ENCODE assay signal across 8 mouse cellular contexts in the genomic region with DNA sequence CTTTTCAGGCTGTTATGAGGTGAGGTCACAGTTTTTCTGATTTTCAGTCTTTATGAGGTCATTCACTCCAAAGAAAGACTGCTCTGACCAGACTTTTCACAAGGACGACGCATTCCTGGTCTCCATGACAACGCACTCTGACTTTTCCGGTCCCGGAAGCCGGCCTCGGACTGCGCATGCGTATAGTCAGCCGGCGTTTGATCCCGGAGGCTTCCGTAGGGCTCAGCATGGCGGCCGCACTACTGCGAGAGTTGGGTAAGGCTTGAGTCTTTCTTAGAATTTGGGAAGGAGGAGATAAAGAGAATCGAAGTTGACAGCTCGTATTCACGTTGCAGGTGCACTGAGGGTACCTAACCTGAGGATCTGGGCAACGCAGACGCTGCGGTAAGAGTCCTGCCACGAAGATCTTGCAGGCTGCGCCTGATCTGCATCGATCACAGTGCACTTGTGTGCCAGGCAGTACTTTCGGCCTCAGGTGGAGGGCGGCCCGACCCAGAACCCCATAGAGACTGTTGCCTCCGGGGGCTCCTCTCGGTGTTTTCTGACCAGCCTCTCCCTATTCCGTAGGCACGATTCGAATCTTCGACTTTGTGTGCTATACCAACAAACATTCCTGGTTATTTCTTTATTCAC. TPM values are rescaled to one million over a fixed set of nuclear protein-coding genes. Genes with fewer than 3 reads are reported as not detected.
DNase-seq lines count a peak whose midpoint lies in the region; ATAC-seq lines count a peak whose summit lies in the region.

TSS of gene Mrpl22 (plus strand) at position 203 of the 633 bp plus-strand sequence.

- peak within 1 kb of the TSS; percentile 91 for H3K4me3 ChIP-seq in brown adipose tissue, adult 24 weeks (ENCODE audit: insufficient read depth, low read depth, low read length)
- peak within 1 kb of the TSS; percentile 72 for H3K4me3 ChIP-seq in heart, embryonic 13.5 days
- H3K4me3 ChIP-seq in liver, embryonic 12.5 days = peak within 1 kb of the TSS; percentile 88
- peak within 1 kb of the TSS; percentile 79 for H3K4me3 ChIP-seq in stomach, embryonic 15.5 days (replicated peaks)

- no peaks in the 10 kb centered on the region; the same call in 1 of the 2 replicates for H3K4me1 ChIP-seq in brown adipose tissue, adult 24 weeks (ENCODE audit: control insufficient read depth, insufficient read depth, insufficient read length, low read length)
- peaks cover 22% of the 10 kb centered on the region for H3K4me1 ChIP-seq in heart, embryonic 13.5 days
- peaks cover 60% of the 10 kb centered on the region for H3K4me1 ChIP-seq in liver, embryonic 12.5 days
- 0 out of 2 replicates have a peak, but pooled peaks cover 5% of the 10 kb centered on the region for H3K4me1 ChIP-seq in stomach, embryonic 15.5 days

- H3K27ac ChIP-seq in brown adipose tissue, adult 24 weeks (replicated peaks; ENCODE audit: low read depth, low read length) = 0 out of 2 replicates have a peak within 1 kb of the TSS, but pooled peaks have one; percentile 45
- peak within 1 kb of the TSS; percentile 43 for H3K27ac ChIP-seq in heart, embryonic 13.5 days (replicated peaks)
- H3K27ac ChIP-seq in liver, embryonic 12.5 days = peak within 1 kb of the TSS; percentile 82
- peak within 1 kb of the TSS; percentile 18; the same call in 1 of the 2 replicates for H3K27ac ChIP-seq in stomach, embryonic 15.5 days

- H3K9me3 ChIP-seq in heart, embryonic 13.5 days = no peaks in the 10 kb centered on the region
- H3K9me3 ChIP-seq in liver, embryonic 12.5 days (replicated peaks) = no peaks in the 10 kb centered on the region; the same call in 1 of the 2 replicates
- no peaks in the 10 kb centered on the region for H3K9me3 ChIP-seq in stomach, embryonic 15.5 days

- H3K9ac ChIP-seq in heart, embryonic 13.5 days = peak within 1 kb of the TSS; percentile 89
- peak within 1 kb of the TSS; percentile 83 for H3K9ac ChIP-seq in liver, embryonic 12.5 days
- H3K9ac ChIP-seq in stomach, embryonic 15.5 days = peak within 1 kb of the TSS; percentile 73; the same call in 1 of the 2 replicates

- peak; percentile 96 for DNase-seq in CD4-positive, CD25-positive, alpha-beta regulatory T cell, adult 2 months (ENCODE audit: low read depth, low spot score)
- peak; percentile 23 for DNase-seq in fat pad, adult 2 months (ENCODE audit: extremely low read depth, low read depth, low spot score)
- DNase-seq in kidney, postnatal 10 days = peak; percentile 99
- DNase-seq in natural killer cell, adult 2 months (ENCODE audit: low spot score in 2 of 2) = peak; percentile 91 to 92

- peaks cover 40% of the 10 kb centered on the region for H3K36me3 ChIP-seq in heart, embryonic 13.5 days
- peaks cover 42% of the 10 kb centered on the region for H3K36me3 ChIP-seq in liver, embryonic 12.5 days
- H3K36me3 ChIP-seq in stomach, embryonic 15.5 days = peaks cover 24% of the 10 kb centered on the region

- WGBS in heart, embryonic 13.5 days = under 1% methylated on average over 34 of the region's 34 CpGs
- WGBS in liver, embryonic 12.5 days (ENCODE audit: insufficient replicate concordance) = under 1% methylated on average over 34 of the region's 34 CpGs
- WGBS in stomach, embryonic 15.5 days = under 1% methylated on average over 34 of the region's 34 CpGs

- peak; percentile 79; the same call in 1 of the 2 replicates for ATAC-seq in heart, embryonic 13.5 days (ENCODE audit: extremely low read depth, insufficient number of reproducible peaks, low FRiP score, low TSS enrichment)
- peak; percentile 79 for ATAC-seq in liver, embryonic 12.5 days
- ATAC-seq in stomach, embryonic 15.5 days (ENCODE audit: insufficient read depth, low FRiP score, low read depth) = peak; percentile 82

- no peaks in the 10 kb centered on the region for H3K27me3 ChIP-seq in heart, embryonic 13.5 days (replicated peaks)
- no peaks in the 10 kb centered on the region for H3K27me3 ChIP-seq in liver, embryonic 12.5 days (replicated peaks)
- H3K27me3 ChIP-seq in stomach, embryonic 15.5 days (replicated peaks) = no peaks in the 10 kb centered on the region

- peak within 1 kb of the TSS; percentile 79 for H3K4me2 ChIP-seq in heart, embryonic 13.5 days
- peak within 1 kb of the TSS; percentile 87 for H3K4me2 ChIP-seq in liver, embryonic 12.5 days
- peak within 1 kb of the TSS; percentile 75 for H3K4me2 ChIP-seq in stomach, embryonic 15.5 days

RNA-seq across cellular contexts. Expression of gene Mrpl22, which starts in this region (rescaled TPM):
- 69.5 and 84.9 TPM in 2 replicates for polyA plus RNA-seq in brown adipose tissue, adult 24 weeks (2012; ENCODE audit: insufficient read depth, insufficient read length, missing spikeins)
- 103 and 114 TPM in 2 replicates for polyA plus RNA-seq in heart, embryonic 13.5 days (2015; fragmentation: Nextera tagmentation; extraction: Ambion mirVana)
- 129 and 137 TPM in 2 replicates for polyA plus RNA-seq in liver, embryonic 12.5 days (2016; fragmentation: Nextera tagmentation; extraction: Ambion mirVana)
- 123 and 134 TPM in 2 replicates for polyA plus RNA-seq in stomach, embryonic 15.5 days (2015; fragmentation: Nextera tagmentation; extraction: Ambion mirVana)

Comparison
In these comparisons a context has a peak if more than half of its experiments do, and no peak if none do; other contexts are left out.
1. Peak in every context shown above with its lines: DNase-seq, ATAC-seq, H3K4me3 ChIP-seq and H3K27ac ChIP-seq.
2. DNase-seq: peak in every context shown above with its lines; median percentile 99 in kidney, postnatal 10 days; 96 in CD4-positive, CD25-positive, alpha-beta regulatory T cell, adult 2 months; 92 in natural killer cell, adult 2 months; 23 in fat pad, adult 2 months.
3. H3K27ac ChIP-seq: peak in every context shown above with its lines; median percentile 82 in liver, embryonic 12.5 days; 45 in brown adipose tissue, adult 24 weeks; 43 in heart, embryonic 13.5 days; 18 in stomach, embryonic 15.5 days.